Mouse (Mus musculus) C2C12 (cell line): ENCODE results near the gene Rasgef1a.

Source experiments
- CTCF ChIP-seq: IDR thresholded peaks from one replicate; pipeline ENCODE4 v1.5.1; 2011; ENCODE audit not compliant: control insufficient read depth, insufficient read depth, insufficient read length
- MAX ChIP-seq: IDR thresholded peaks from one replicate; pipeline ENCODE4 v1.6.1; 2011; ENCODE audit warnings: mild to moderate bottlenecking, control low read depth

DNA sequence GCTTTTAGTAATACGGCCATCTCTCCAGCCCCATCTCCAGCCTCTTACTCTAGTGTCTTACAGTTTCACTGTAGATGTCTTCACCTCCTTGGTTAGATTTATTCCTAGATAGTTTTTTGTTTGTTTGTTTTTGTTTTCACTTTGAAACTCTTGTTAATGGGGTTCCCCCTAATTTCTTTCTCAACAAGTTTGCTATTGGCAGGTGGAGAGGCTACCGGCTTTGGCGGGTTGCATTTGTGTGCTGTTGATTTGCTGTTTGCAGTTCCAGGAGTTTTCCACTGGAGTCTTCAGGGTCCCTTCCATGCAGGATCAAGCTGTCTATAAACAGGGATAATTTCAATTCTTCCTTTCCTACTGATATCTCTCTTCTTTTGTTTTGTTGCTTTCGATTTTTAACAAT is 50.0 kb downstream of the Rasgef1a start:
- TF ChIP-seq CTCF (no peak), MAX (no peak)
